Mouse (Mus musculus): ENCODE data around the gene Ahcyl2. TPM values are rescaled to one million over a fixed set of nuclear protein-coding genes. Genes with fewer than 3 reads are reported as not detected.
A peak's percentile ranks its signal among the peaks of the same experiment; 100 is the strongest.

Ahcyl2 gene
- polyA plus RNA-seq, 1 experiment from 2014 or later: 11.8 TPM

GRCm38 (mm10) chr6:29847643-29848166 is 79.9 kb downstream of the Ahcyl2 start:
- no peak overlapping the region for H3K9ac ChIP-seq (ENCODE audit: low read length)
- no peak overlapping the region for H3K4me3 ChIP-seq (ENCODE audit: low read depth, low read length)
- no peak overlapping the region for H3K27ac ChIP-seq (ENCODE audit: low read depth, low read length)
- no peak for DNase-seq (ENCODE audit: low spot score)
- no peaks in the 10 kb centered on the region for H3K4me1 ChIP-seq (ENCODE audit: control insufficient read depth, insufficient read depth, low read length)
- H3K36me3 ChIP-seq (ENCODE audit: control insufficient read depth, insufficient read depth, low read length): no peaks in the 10 kb centered on the region
- H3K9me3 ChIP-seq (ENCODE audit: control insufficient read depth, low read length): no peaks in the 10 kb centered on the region
- no peaks in the 10 kb centered on the region for H3K27me3 ChIP-seq (ENCODE audit: control insufficient read depth, insufficient read depth, low read length)
- no peak for ATAC-seq (ENCODE audit: insufficient read depth, low FRiP score, low TSS enrichment)
- WGBS: 83% methylated on average over 5 of the region's 5 CpGs
- H3K4me2 ChIP-seq (ENCODE audit: low read depth): no peak overlapping the region

GRCm38 (mm10) chr6:29848808-29849207 is 81.0 kb downstream of the Ahcyl2 start:
- Histone ChIP-seq H3K4me3 (ENCODE audit: low read depth, low read length) (no peak overlapping the region), H3K4me1 (ENCODE audit: control insufficient read depth, insufficient read depth, low read length) (no peaks in the 10 kb centered on the region), H3K36me3 (ENCODE audit: control insufficient read depth, insufficient read depth, low read length) (no peaks in the 10 kb centered on the region), H3K9ac (ENCODE audit: low read length) (no peak overlapping the region), H3K9me3 (ENCODE audit: control insufficient read depth, low read length) (no peaks in the 10 kb centered on the region), H3K4me2 (ENCODE audit: low read depth) (no peak overlapping the region), H3K27me3 (ENCODE audit: control insufficient read depth, insufficient read depth, low read length) (no peaks in the 10 kb centered on the region), H3K27ac (ENCODE audit: low read depth, low read length) (no peak overlapping the region)
- no peak for DNase-seq (ENCODE audit: low spot score)
- ATAC-seq (ENCODE audit: insufficient read depth, low FRiP score, low TSS enrichment): no peak
- 69% methylated on average over 3 of the region's 3 CpGs for WGBS

DNA sequence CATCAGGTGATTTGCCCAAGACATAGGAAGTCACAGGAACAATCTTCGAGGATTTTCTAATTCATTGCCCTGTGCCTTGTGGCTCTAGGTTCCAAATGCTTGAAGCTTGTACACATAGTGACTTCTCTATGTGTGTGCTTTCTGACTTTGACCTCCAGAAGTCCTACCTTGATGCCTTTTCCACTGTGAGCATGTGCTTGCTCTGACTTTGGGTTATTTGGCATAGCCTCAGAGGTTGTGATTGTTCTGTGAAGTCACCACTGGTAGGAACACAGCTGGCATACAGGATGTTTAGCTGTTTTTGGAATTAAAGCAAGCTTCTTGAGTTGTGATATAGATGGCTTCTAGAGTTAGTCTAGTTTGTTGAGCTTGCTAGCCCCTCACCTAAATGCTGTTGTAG is 82.3 kb downstream of the Ahcyl2 start:
- Histone ChIP-seq H3K4me1 (ENCODE audit: control insufficient read depth, insufficient read depth, low read length) (no peaks in the 10 kb centered on the region), H3K9ac (ENCODE audit: low read length) (no peak overlapping the region), H3K27ac (ENCODE audit: low read depth, low read length) (no peak overlapping the region), H3K27me3 (ENCODE audit: control insufficient read depth, insufficient read depth, low read length) (no peaks in the 10 kb centered on the region), H3K36me3 (ENCODE audit: control insufficient read depth, insufficient read depth, low read length) (no peaks in the 10 kb centered on the region), H3K4me3 (ENCODE audit: low read depth, low read length) (no peak overlapping the region), H3K9me3 (ENCODE audit: control insufficient read depth, low read length) (no peaks in the 10 kb centered on the region), H3K4me2 (ENCODE audit: low read depth) (no peak overlapping the region)
- DNase-seq (ENCODE audit: low spot score): no peak
- ATAC-seq (ENCODE audit: insufficient read depth, low FRiP score, low TSS enrichment): no peak
- 79% methylated on average over 1 of the region's 1 CpGs for WGBS

DNA sequence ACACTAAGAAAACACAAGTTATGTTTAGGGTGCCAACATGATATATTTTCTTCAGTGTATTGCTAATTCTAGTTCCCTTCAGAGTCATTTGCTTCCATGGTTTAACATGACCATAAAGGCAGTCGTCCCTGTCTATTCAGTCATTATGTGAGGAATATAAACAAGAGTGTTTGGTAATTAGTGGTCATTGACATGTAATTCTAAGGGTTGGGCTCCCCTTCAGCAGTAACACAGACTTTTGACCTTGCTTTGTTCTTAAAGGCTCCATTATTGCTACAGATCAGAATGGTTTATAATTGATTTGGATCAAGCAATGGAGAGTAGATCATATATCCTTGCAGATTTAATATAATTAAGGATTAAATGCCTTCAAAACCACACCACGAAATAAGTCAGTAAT is 82.9 kb downstream of the Ahcyl2 start:
- no peak overlapping the region for H3K4me2 ChIP-seq (ENCODE audit: low read depth)
- no peaks in the 10 kb centered on the region for H3K4me1 ChIP-seq (ENCODE audit: control insufficient read depth, insufficient read depth, low read length)
- H3K9ac ChIP-seq (ENCODE audit: low read length): no peak overlapping the region
- DNase-seq (ENCODE audit: low spot score) (no peak), ATAC-seq (ENCODE audit: insufficient read depth, low FRiP score, low TSS enrichment) (no peak)
- H3K4me3 ChIP-seq (ENCODE audit: low read depth, low read length): no peak overlapping the region
- no peaks in the 10 kb centered on the region for H3K27me3 ChIP-seq (ENCODE audit: control insufficient read depth, insufficient read depth, low read length)
- H3K36me3 ChIP-seq (ENCODE audit: control insufficient read depth, insufficient read depth, low read length): no peaks in the 10 kb centered on the region
- 50% methylated on average over 2 of the region's 2 CpGs for WGBS
- no peak overlapping the region for H3K27ac ChIP-seq (ENCODE audit: low read depth, low read length)
- no peaks in the 10 kb centered on the region for H3K9me3 ChIP-seq (ENCODE audit: control insufficient read depth, low read length)

DNA sequence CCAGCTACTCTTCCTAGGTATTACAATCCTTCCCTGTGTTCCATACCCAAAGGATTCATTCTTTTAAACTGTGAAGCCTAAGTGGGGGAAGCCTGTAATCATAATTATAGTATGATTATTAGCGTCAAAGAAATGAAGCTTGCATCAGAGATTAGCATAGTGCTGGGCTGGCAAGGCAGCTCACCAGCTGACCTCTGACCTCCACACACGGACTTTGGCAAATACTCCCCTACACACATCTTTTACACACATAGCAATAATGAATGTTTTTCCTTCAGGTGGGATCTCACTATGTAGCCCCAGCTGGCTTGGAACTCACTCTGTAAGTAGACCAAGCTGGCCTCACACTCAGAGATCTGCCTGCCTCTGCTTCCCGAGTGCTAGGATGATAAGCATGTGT is 84.1 kb downstream of the Ahcyl2 start:
- ATAC-seq (ENCODE audit: insufficient read depth, low FRiP score, low TSS enrichment): no peak
- 82% methylated on average over 3 of the region's 3 CpGs for WGBS
- Histone ChIP-seq H3K4me1 (ENCODE audit: control insufficient read depth, insufficient read depth, low read length) (no peaks in the 10 kb centered on the region), H3K4me3 (ENCODE audit: low read depth, low read length) (no peak overlapping the region), H3K4me2 (ENCODE audit: low read depth) (no peak overlapping the region), H3K36me3 (ENCODE audit: control insufficient read depth, insufficient read depth, low read length) (no peaks in the 10 kb centered on the region), H3K27me3 (ENCODE audit: control insufficient read depth, insufficient read depth, low read length) (no peaks in the 10 kb centered on the region), H3K27ac (ENCODE audit: low read depth, low read length) (no peak overlapping the region), H3K9me3 (ENCODE audit: control insufficient read depth, low read length) (no peaks in the 10 kb centered on the region), H3K9ac (ENCODE audit: low read length) (no peak overlapping the region)
- no peak for DNase-seq (ENCODE audit: low spot score)

DNA sequence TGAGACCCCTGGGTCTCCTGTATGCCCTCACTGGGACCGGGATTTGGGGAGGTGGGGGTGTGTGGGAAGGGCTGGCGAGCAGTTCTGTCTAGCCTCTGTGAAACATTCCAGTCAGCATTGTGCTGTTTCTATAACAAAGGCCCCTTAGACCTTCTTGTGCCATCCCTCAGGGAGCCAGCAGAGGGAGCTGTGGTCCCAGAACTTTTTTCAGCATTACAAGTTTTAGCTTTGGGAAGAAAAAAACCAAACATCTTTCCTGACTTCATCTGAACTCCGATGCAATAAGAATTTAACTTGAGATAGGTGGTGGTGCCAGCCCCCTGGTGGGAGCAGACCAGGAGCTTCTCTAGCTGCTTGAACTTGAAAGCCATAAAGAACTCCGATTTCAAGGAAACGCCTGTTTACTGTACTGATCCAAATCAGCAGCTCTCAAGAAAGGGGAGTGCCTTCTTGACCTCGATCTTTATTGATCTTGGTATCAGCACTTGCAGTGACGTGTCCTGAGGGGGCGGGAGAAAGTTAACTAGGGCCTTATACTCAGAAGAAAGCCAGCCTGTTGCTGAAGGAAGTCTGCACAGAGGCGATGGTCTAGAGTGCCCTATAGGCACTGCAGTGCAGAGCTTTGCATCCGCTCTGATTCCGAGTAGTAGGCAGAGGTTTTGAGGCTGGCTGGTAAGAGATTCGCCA is 85.5 kb downstream of the Ahcyl2 start:
- peak overlapping the region; percentile 47 for H3K9ac ChIP-seq (ENCODE audit: low read length)

GRCm38 (mm10) chr6:29853900-29854390 is 86.1 kb downstream of the Ahcyl2 start:
- H3K27me3 ChIP-seq (ENCODE audit: control insufficient read depth, insufficient read depth, low read length): no peaks in the 10 kb centered on the region
- no peak for ATAC-seq (ENCODE audit: insufficient read depth, low FRiP score, low TSS enrichment)
- no peak for DNase-seq (ENCODE audit: low spot score)
- no peak overlapping the region for H3K4me3 ChIP-seq (ENCODE audit: low read depth, low read length)
- WGBS: 91% methylated on average over 6 of the region's 6 CpGs
- H3K27ac ChIP-seq (ENCODE audit: low read depth, low read length): no peak overlapping the region
- no peak overlapping the region for H3K9ac ChIP-seq (ENCODE audit: low read length)
- no peaks in the 10 kb centered on the region for H3K9me3 ChIP-seq (ENCODE audit: control insufficient read depth, low read length)
- no peaks in the 10 kb centered on the region for H3K4me1 ChIP-seq (ENCODE audit: control insufficient read depth, insufficient read depth, low read length)
- H3K36me3 ChIP-seq (ENCODE audit: control insufficient read depth, insufficient read depth, low read length): no peaks in the 10 kb centered on the region
- no peak overlapping the region for H3K4me2 ChIP-seq (ENCODE audit: low read depth)

More for the DNA sequence above, 85.5 kb downstream of the Ahcyl2 start:
- no peak overlapping the region for H3K4me3 ChIP-seq (ENCODE audit: low read depth, low read length)
- no peaks in the 10 kb centered on the region for H3K4me1 ChIP-seq (ENCODE audit: control insufficient read depth, insufficient read depth, low read length)
- DNase-seq (ENCODE audit: low spot score): peak; percentile 82
- peak; percentile 68 for ATAC-seq (ENCODE audit: insufficient read depth, low FRiP score, low TSS enrichment)
- no peak overlapping the region for H3K27ac ChIP-seq (ENCODE audit: low read depth, low read length)
- no peaks in the 10 kb centered on the region for H3K27me3 ChIP-seq (ENCODE audit: control insufficient read depth, insufficient read depth, low read length)
- H3K36me3 ChIP-seq (ENCODE audit: control insufficient read depth, insufficient read depth, low read length): no peaks in the 10 kb centered on the region
- H3K4me2 ChIP-seq (ENCODE audit: low read depth): no peak overlapping the region
- no peaks in the 10 kb centered on the region for H3K9me3 ChIP-seq (ENCODE audit: control insufficient read depth, low read length)
- WGBS: 36% methylated on average over 12 of the region's 12 CpGs

GRCm38 (mm10) chr6:29858619-29859018 is 90.8 kb downstream of the Ahcyl2 start:
- no peaks in the 10 kb centered on the region for H3K9me3 ChIP-seq (ENCODE audit: control insufficient read depth, low read length)
- no peak overlapping the region for H3K9ac ChIP-seq (ENCODE audit: low read length)
- no peak overlapping the region for H3K4me2 ChIP-seq (ENCODE audit: low read depth)
- no peaks in the 10 kb centered on the region for H3K27me3 ChIP-seq (ENCODE audit: control insufficient read depth, insufficient read depth, low read length)
- H3K4me1 ChIP-seq (ENCODE audit: control insufficient read depth, insufficient read depth, low read length): no peaks in the 10 kb centered on the region
- DNase-seq (ENCODE audit: low spot score) (no peak), ATAC-seq (ENCODE audit: insufficient read depth, low FRiP score, low TSS enrichment) (no peak)
- no peaks in the 10 kb centered on the region for H3K36me3 ChIP-seq (ENCODE audit: control insufficient read depth, insufficient read depth, low read length)
- no peak overlapping the region for H3K4me3 ChIP-seq (ENCODE audit: low read depth, low read length)
- 78% methylated on average over 6 of the region's 6 CpGs for WGBS
- no peak overlapping the region for H3K27ac ChIP-seq (ENCODE audit: low read depth, low read length)

GRCm38 (mm10) chr6:29859344-29859743 is 91.5 kb downstream of the Ahcyl2 start:
- 83% methylated on average over 4 of the region's 4 CpGs for WGBS
- Histone ChIP-seq H3K27me3 (ENCODE audit: control insufficient read depth, insufficient read depth, low read length) (no peaks in the 10 kb centered on the region), H3K9ac (ENCODE audit: low read length) (no peak overlapping the region), H3K36me3 (ENCODE audit: control insufficient read depth, insufficient read depth, low read length) (no peaks in the 10 kb centered on the region), H3K4me1 (ENCODE audit: control insufficient read depth, insufficient read depth, low read length) (no peaks in the 10 kb centered on the region), H3K9me3 (ENCODE audit: control insufficient read depth, low read length) (no peaks in the 10 kb centered on the region), H3K4me3 (ENCODE audit: low read depth, low read length) (no peak overlapping the region), H3K27ac (ENCODE audit: low read depth, low read length) (no peak overlapping the region), H3K4me2 (ENCODE audit: low read depth) (no peak overlapping the region)
- no peak for ATAC-seq (ENCODE audit: insufficient read depth, low FRiP score, low TSS enrichment)
- DNase-seq (ENCODE audit: low spot score): no peak
